Mouse (Mus musculus) embryo, embryonic 11 days (tissue): Measurements from ENCODE around the gene Olfr170.
"Not testable (repeated sequence)": the region's sequence is repeated elsewhere in the genome, so short reads cannot be mapped to it uniquely, and the experiment has no call there.

Experiments used
- DNase-seq: peaks from one replicate; pipeline ENCODE4 v3.0.0-alpha.2; 2015

Gene Olfr170

DNA sequence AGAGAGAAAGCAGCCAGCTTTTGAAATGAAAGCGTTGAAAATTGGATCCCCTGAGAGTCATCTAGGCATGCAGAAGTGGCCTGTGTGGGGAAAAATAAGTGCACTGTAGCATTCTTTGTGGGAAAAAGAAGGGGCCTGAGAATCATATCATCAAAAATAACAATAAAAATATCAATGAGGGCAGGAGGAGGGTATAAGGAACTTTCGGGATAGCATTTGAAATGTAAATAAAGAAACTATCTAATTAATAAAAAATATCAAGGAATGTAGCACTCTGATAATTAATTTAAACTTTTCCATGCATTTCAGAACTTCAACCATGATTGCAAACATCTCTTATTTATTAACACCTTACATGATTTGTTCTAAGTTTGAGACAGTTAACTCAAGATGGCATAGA is at the start of gene Olfr170:
TSS of gene Olfr170 (minus strand) at position 101 of the 400 bp plus-strand sequence.
- not testable (repeated sequence) for DNase-seq

DNA sequence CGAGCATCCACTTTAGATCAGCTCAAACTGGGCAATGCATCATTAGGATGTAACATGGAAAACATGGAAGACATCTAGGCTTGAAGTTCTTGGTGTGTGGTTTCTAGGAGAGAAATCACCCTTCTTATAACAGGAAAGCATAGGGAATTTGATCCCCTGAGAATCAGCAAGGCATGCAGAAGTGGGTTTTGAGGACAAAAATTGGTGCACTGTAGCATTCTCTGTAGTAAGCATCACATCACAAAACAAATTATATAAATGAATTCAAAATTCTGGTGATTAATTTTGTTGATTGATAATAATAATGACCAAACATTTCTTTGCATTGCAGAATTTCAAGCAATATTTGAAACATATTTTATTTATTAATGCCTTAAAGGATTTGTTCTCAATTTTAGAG is 18.1 kb upstream of the Olfr170 start, which contains the start of gene Olfr171:
TSS of gene Olfr171 (minus strand) at position 101 of the 400 bp plus-strand sequence.
- DNase-seq = no peak

DNA sequence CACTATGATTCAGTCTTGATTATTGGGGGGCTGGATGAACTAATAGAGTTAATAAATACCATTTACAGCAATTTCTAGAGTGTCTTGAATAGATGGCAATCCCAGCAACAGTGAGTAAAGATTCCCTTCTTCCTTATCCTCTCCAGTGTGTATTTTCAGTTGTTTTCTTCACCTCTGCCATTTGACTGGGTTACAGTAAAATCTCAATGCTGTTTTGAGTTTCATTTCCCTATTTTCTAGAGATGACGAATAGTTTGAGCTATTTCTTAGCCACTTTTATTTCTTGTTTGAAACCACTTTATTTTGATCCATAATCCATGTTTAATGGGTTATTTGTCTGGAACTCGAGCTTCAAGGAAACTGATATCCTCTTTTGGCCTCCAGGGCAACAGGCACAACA is 8.5 kb downstream of the Olfr170 start:
- DNase-seq = no peak

DNA sequence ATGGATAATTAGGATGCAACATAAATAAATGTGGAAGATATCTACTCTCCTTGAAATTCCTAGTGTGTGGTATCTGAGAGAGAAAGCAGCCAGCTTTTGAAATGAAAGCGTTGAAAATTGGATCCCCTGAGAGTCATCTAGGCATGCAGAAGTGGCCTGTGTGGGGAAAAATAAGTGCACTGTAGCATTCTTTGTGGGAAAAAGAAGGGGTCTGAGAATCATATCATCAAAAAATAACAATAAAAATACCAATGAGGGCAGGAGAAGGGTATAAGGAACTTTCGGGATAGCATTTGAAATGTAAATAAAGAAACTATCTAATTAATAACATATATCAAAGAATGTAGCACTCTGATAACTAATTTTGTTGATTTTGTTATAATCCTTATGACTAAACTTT is 40.0 kb downstream of the Olfr170 start, which contains the start of gene Olfr169:
TSS of gene Olfr169 (minus strand) at position 101 of the 400 bp plus-strand sequence.
- DNase-seq = not testable (repeated sequence)
